Mouse (Mus musculus) erythroblast, embryonic 14.5 days (primary cell): Measurements from ENCODE around the gene Ergic2.

Experiments used
- GATA1 ChIP-seq: IDR thresholded peaks from 2 replicates; pipeline ENCODE4 v1.6.1; 2012; ENCODE audit warnings: low read length, inconsistent platforms, mixed read lengths
- TAL1 ChIP-seq: IDR thresholded peaks from 3 replicates; pipeline ENCODE4 v1.6.1; 2012; ENCODE audit warnings: low read length, inconsistent platforms, mixed read lengths

DNA sequence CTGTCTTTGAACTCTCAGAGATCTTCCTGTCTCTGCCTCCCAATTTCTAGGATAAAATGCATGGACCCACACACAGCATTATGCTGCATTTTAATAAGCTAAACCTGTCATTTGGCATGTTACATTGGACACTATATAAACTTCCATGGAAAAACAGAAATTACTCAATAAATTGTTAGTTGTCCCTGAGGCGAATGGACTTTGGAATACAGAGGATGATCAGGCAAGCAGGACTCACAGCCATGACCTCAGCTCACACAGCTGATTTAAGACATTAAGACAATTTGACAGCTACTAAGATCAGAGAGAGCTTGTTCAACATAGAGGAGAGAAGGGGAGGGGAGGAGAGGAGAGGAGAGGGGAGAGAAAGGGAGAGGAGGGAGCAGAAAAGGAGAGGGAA lies 69.8 kb downstream of the Ergic2 start:
- TF ChIP-seq GATA1, result no peak
- TF ChIP-seq TAL1, result no peak
